Mouse (Mus musculus): ENCODE data around the gene Pld1. TPM values are rescaled to one million over a fixed set of nuclear protein-coding genes. Genes with fewer than 3 reads are reported as not detected.

Pld1 gene
- polyA plus RNA-seq, 1 experiment from 2014 or later: 5.6 TPM

Other genes with a start within 250 kb of the Pld1 start
- 10.1 and 11.7 TPM in 2 replicates for gene Fndc3b, start 227.4 kb upstream of the Pld1 start, polyA plus RNA-seq (2015; fragmentation: Nextera tagmentation; extraction: Ambion mirVana)
- gene Tmem212, start 42.3 kb upstream of the Pld1 start, polyA plus RNA-seq (2015; fragmentation: Nextera tagmentation; extraction: Ambion mirVana): not detected in 2 replicates

All from neural tube, embryonic 13.5 days (tissue).